Mouse (Mus musculus) ES-E14 (cell line): ENCODE measurements at regions not wholly inside any gene's neighbourhood (a gene's known extent, or its start where the extent isn't known, plus 50 kb on each side); places are given as distances from the start of the nearest gene placed in this dataset.

ENCODE experiments used
- DNase-seq: peaks from one replicate; pipeline ENCODE4 v3.0.0-alpha.2; 2013; ENCODE audit warnings: low read depth, low spot score
- H3K27ac ChIP-seq: 2 replicates; pipeline ENCODE4 v1.5.1; 2012; ENCODE audit warnings: low read depth, mild to moderate bottlenecking, low read length, moderate library complexity, mixed read lengths; ENCODE audit not compliant: poor library complexity, insufficient read depth, severe bottlenecking
- H3K36me3 ChIP-seq: 2 replicates; pipeline ENCODE4 v1.6.1; 2012; ENCODE audit warnings: mild to moderate bottlenecking, low read length, moderate library complexity, mixed read lengths; ENCODE audit not compliant: control insufficient read depth, poor library complexity, insufficient read depth, severe bottlenecking
- H3K4me1 ChIP-seq, 2 experiments: fragments of 150-350 bp in 1 of 2; sonication (generic) in 1 of 2; 2 replicates each; pipeline ENCODE4 v1.6.1; 2012; ENCODE audit warnings: low read length in 2 of 2, mild to moderate bottlenecking in 1 of 2, mixed read lengths in 1 of 2; ENCODE audit not compliant: control insufficient read depth in 2 of 2, insufficient read depth in 2 of 2, poor library complexity in 1 of 2
- H3K4me3 ChIP-seq, 2 experiments: fragments of 150-350 bp in 1 of 2; sonication (generic) in 1 of 2; 2 replicates each; pipeline ENCODE4 v1.5.1; 2012; ENCODE audit warnings: low read length in 2 of 2, low read depth in 1 of 2, mild to moderate bottlenecking in 1 of 2, mixed read lengths in 1 of 2; ENCODE audit not compliant: insufficient read depth in 1 of 2, poor library complexity in 1 of 2, severe bottlenecking in 1 of 2
- H3K9ac ChIP-seq: 2 replicates; pipeline ENCODE4 v1.6.1; 2012; ENCODE audit warnings: low read depth, mild to moderate bottlenecking, low read length, mixed read lengths; ENCODE audit not compliant: poor library complexity, insufficient read depth, severe bottlenecking
- H3K9me3 ChIP-seq: fragments of 150-350 bp; sonication (generic); 2 replicates; pipeline ENCODE4 v1.6.1; 2012; ENCODE audit warnings: low read depth, mild to moderate bottlenecking, low read length; ENCODE audit not compliant: control insufficient read depth, insufficient read depth
- CHD2 ChIP-seq: IDR thresholded peaks from 2 replicates; pipeline ENCODE4 v1.6.1; 2014; ENCODE audit warnings: mild to moderate bottlenecking, low read depth, low read length, inconsistent platforms
- HCFC1 ChIP-seq: IDR thresholded peaks from 2 replicates; pipeline ENCODE4 v1.6.1; 2012; ENCODE audit warnings: low read length, inconsistent platforms, borderline replicate concordance; ENCODE audit not compliant: insufficient read depth
- MAFK ChIP-seq: IDR thresholded peaks from 2 replicates; pipeline ENCODE4 v1.6.1; 2014; ENCODE audit warnings: mild to moderate bottlenecking, low read depth, low read length, inconsistent platforms; ENCODE audit not compliant: insufficient read depth
- ZC3H11A ChIP-seq: IDR thresholded peaks from 2 replicates; pipeline ENCODE4 v1.6.1; 2012; ENCODE audit warnings: low read depth, mild to moderate bottlenecking, inconsistent platforms, low read length, borderline replicate concordance
- ZNF384 ChIP-seq: IDR thresholded peaks from 2 replicates; pipeline ENCODE4 v1.6.1; 2012; ENCODE audit warnings: low read depth, low read length, inconsistent platforms
- in situ Hi-C, 2 experiments: fragments of 600-800 bp; cut with MboI; formaldehyde crosslinking; loops; one replicate each; pipeline ENCODE4 v1.15.1; 2025; ENCODE audit warnings: low sequenced_read_pairs in 2 of 2, inconsistent platforms in 1 of 2; ENCODE audit not compliant: unreplicated experiment in 2 of 2

DNA sequence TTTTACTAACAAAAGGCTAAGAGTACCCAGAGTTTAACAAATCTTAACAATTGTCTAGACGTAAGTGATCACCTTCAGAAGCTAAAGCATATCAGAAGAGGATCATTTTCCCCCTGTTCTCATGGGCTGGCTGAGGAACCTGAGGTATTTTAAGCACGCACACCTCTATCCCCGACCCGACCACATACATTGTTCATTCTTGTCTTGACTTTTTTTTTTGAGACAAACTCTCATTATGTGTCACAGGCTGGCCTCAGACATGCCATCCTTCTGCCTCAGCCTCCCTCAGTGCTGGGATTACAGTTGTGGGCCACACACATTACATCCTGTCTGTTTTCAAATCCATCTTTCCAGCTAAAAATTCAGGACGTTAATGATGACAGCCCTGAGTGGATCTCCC, 105.7 kb upstream of the Lmo4 start:
- in situ Hi-C loops = no loop called here
- no peak overlapping the region for H3K9ac ChIP-seq
- H3K9me3 ChIP-seq = no peaks in the 10 kb centered on the region
- DNase-seq = no peak
- no peaks in the 10 kb centered on the region for H3K4me1 ChIP-seq
- H3K36me3 ChIP-seq = no peaks in the 10 kb centered on the region
- no peak overlapping the region for H3K27ac ChIP-seq
- TF ChIP-seq HCFC1 = no peak
- TF ChIP-seq ZNF384 = no peak
- TF ChIP-seq CHD2 = no peak
- TF ChIP-seq MAFK = no peak
- no peak for TF ChIP-seq ZC3H11A
- no peak overlapping the region for H3K4me3 ChIP-seq

- Histone ChIP-seq H3K4me3 (no peak overlapping the region), H3K4me1 (no peaks in the 10 kb centered on the region), H3K27ac (no peak overlapping the region), H3K9ac (no peak overlapping the region), H3K36me3 (no peaks in the 10 kb centered on the region), H3K9me3 (no peaks in the 10 kb centered on the region)
- DNase-seq = no peak
- in situ Hi-C loops = no loop called here
- TF ChIP-seq HCFC1 = no peak
- no peak for TF ChIP-seq ZNF384
- no peak for TF ChIP-seq MAFK
- no peak for TF ChIP-seq CHD2
- TF ChIP-seq ZC3H11A = no peak
Measured at GRCm38 (mm10) chr3:144308616-144309015, 103.6 kb upstream of the Lmo4 start.

DNA sequence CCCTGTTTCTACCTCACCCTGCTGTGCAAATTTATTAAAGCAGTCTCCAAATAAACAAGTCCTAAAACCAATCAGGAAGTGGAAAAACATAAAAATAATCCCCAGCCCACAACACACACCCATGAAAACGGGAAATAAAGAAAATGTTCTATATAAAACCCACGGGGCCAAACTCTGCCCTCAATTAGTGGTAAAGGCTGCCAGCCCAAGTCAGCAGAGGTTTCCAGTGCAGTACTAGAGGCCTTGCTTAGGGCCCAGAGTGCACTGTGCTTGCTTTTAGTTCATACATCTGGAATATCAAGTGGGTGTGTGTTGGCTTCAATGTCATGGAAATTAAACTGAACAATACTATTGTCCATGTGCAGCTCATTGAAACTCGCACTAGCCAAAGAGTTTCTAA, 102.5 kb upstream of the Lmo4 start:
- no peak overlapping the region for H3K27ac ChIP-seq
- in situ Hi-C loops = no loop called here
- H3K9ac ChIP-seq = no peak overlapping the region
- H3K4me3 ChIP-seq = no peak overlapping the region
- no peaks in the 10 kb centered on the region for H3K9me3 ChIP-seq
- no peaks in the 10 kb centered on the region for H3K36me3 ChIP-seq
- TF ChIP-seq HCFC1 (no peak), CHD2 (no peak), MAFK (no peak), ZNF384 (no peak), ZC3H11A (no peak)
- DNase-seq = no peak
- no peaks in the 10 kb centered on the region for H3K4me1 ChIP-seq

DNA sequence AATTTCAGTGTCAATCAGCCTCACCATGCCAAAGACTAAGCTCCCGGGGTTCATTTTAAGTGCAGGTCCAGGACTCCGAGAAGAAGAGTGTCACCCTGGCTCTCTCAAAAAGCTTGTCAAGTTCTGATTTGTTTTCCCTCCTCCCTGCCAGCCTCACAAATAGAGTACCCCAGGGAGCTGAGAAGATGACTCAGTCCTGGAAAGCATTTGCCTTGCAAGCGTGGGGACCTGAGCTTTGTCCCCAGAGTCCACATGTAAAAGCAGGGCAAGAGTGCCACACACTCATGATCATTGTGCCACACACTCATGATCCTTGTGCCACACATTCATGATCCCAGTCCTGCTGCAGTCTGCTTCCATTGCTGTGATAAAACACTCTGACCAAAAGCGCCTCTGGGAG, 100.4 kb upstream of the Lmo4 start:
- in situ Hi-C loops = no loop called here
- Histone ChIP-seq H3K4me1 (no peaks in the 10 kb centered on the region), H3K36me3 (no peaks in the 10 kb centered on the region), H3K9ac (no peak overlapping the region), H3K9me3 (no peaks in the 10 kb centered on the region), H3K4me3 (no peak overlapping the region), H3K27ac (no peak overlapping the region)
- DNase-seq = no peak
- TF ChIP-seq HCFC1 (no peak), ZNF384 (no peak)

- in situ Hi-C loops = no loop called here
- no peak for DNase-seq
- TF ChIP-seq ZC3H11A (no peak), ZNF384 (no peak), CHD2 (no peak), MAFK (no peak), HCFC1 (no peak)
- H3K36me3 ChIP-seq = no peaks in the 10 kb centered on the region
- H3K9me3 ChIP-seq = no peaks in the 10 kb centered on the region
- no peak overlapping the region for H3K4me3 ChIP-seq
- H3K4me1 ChIP-seq = no peaks in the 10 kb centered on the region
- H3K9ac ChIP-seq = no peak overlapping the region
- H3K27ac ChIP-seq = no peak overlapping the region
Measured at GRCm38 (mm10) chr3:144304924-144305323, 99.9 kb upstream of the Lmo4 start.
